Mouse (Mus musculus): ENCODE measurements around the gene Clcn5.

GRCm38 (mm10) chrX:7156026-7156732 is 163.0 kb downstream of the Clcn5 start:
- TF ChIP-seq CTCF (IDR thresholded peaks at IDR 0.05; ENCODE audit: low read depth) = no peak
- TF ChIP-seq EP300 (IDR thresholded peaks at IDR 0.05; ENCODE audit: low read depth) = no peak
